Mouse (Mus musculus): ENCODE results near the gene Sf3b4.

GRCm38 (mm10) chr3:96171583-96172196, 442 bp upstream of the Sf3b4 start:
- TF ChIP-seq POLR2A (IDR thresholded peaks at IDR 0.05; ENCODE audit: borderline replicate concordance, low read depth, low read length) (no peak), CTCF (IDR thresholded peaks at IDR 0.05; ENCODE audit: low read depth, low read length) (no peak)

All from bone marrow macrophage, adult 2 months (primary cell).